Mouse (Mus musculus): Measurements from ENCODE around the gene Nr6a1.

DNA sequence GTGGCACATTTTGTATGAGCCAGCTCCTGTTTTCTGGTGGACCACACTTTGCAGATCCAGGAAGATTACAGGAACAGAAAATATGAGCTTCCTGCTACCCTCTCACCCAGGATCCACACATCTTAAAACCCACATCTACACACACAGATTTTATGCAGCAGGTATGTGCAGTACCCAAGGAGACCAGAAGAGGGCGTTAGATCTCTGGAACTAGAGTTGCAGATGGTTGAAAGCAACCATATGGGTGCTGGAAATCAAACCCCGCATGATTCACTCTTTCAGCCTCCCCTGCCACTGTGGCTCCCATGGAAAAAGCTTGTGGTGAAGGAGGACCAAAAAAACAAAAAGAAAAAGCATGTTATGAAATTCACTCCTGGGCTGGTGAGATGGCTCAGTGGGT is 11.6 kb upstream of the Nr6a1 start:
- TF ChIP-seq CTCF (IDR thresholded peaks at IDR 0.05; ENCODE audit: control insufficient read depth, insufficient read depth, insufficient read length), result no peak
- no peak for TF ChIP-seq USF1 (IDR thresholded peaks at IDR 0.05; ENCODE audit: low read depth)
- TF ChIP-seq CEBPB (IDR thresholded peaks at IDR 0.05; ENCODE audit: low read depth), result no peak
